Mouse (Mus musculus): ENCODE results near the gene Lce1e. TPM values are rescaled to one million over a fixed set of nuclear protein-coding genes. Genes with fewer than 3 reads are reported as not detected.

Gene Lce1e
- not detected in 2 replicates for polyA plus RNA-seq (2014; fragmentation: Nextera tagmentation; extraction: Ambion mirVana)

GRCm38 (mm10) chr3:92708974-92709373 is at the start of gene Lce1e:
Lce1e (minus strand) TSS chr3:92709074.
- H3K4me2 ChIP-seq, result no peak within 1 kb of the TSS
- DNase-seq (ENCODE audit: low spot score, missing footprints) (no peak), ATAC-seq (ENCODE audit: low FRiP score) (no peak)
- no peak within 1 kb of the TSS for H3K9ac ChIP-seq (ENCODE audit: low read length)
- H3K36me3 ChIP-seq (ENCODE audit: control insufficient read depth, insufficient read depth, low read length), result no peaks in the 10 kb centered on the region
- H3K27me3 ChIP-seq (ENCODE audit: control insufficient read depth, insufficient read depth, low read length), result no peaks in the 10 kb centered on the region
- WGBS, result 90% methylated on average over 2 of the region's 2 CpGs
- no peaks in the 10 kb centered on the region for H3K4me1 ChIP-seq (ENCODE audit: control insufficient read depth, insufficient read depth, low read length)
- H3K9me3 ChIP-seq (ENCODE audit: control insufficient read depth, low read length), result no peaks in the 10 kb centered on the region
- no peak within 1 kb of the TSS for H3K4me3 ChIP-seq (ENCODE audit: low read depth, low read length)
- H3K27ac ChIP-seq (ENCODE audit: low read depth, low read length), result no peak within 1 kb of the TSS

- Histone ChIP-seq H3K4me2 (no peak overlapping the region), H3K9me3 (ENCODE audit: control insufficient read depth, low read length) (no peaks in the 10 kb centered on the region)
Measured at GRCm38 (mm10) chr3:92753197-92753596, 44.3 kb upstream of the Lce1e start.

GRCm38 (mm10) chr3:92752238-92752637 is 43.4 kb upstream of the Lce1e start, which contains the start of gene Lce1g:
Lce1g (minus strand) TSS chr3:92752338.
- Histone ChIP-seq H3K4me1 (ENCODE audit: control insufficient read depth, insufficient read depth, low read length) (no peaks in the 10 kb centered on the region), H3K27ac (ENCODE audit: low read depth, low read length) (no peak within 1 kb of the TSS), H3K27me3 (ENCODE audit: control insufficient read depth, insufficient read depth, low read length) (no peaks in the 10 kb centered on the region), H3K4me3 (ENCODE audit: low read depth, low read length) (no peak within 1 kb of the TSS), H3K9ac (ENCODE audit: low read length) (no peak within 1 kb of the TSS), H3K4me2 (no peak within 1 kb of the TSS), H3K9me3 (ENCODE audit: control insufficient read depth, low read length) (no peaks in the 10 kb centered on the region), H3K36me3 (ENCODE audit: control insufficient read depth, insufficient read depth, low read length) (no peaks in the 10 kb centered on the region)
- no peak for ATAC-seq (ENCODE audit: low FRiP score)
- DNase-seq (ENCODE audit: low spot score, missing footprints), result no peak
- WGBS, result 90% methylated on average over 1 of the region's 1 CpGs

More at GRCm38 (mm10) chr3:92753197-92753596, 44.3 kb upstream of the Lce1e start:
- ATAC-seq (ENCODE audit: low FRiP score) (no peak), DNase-seq (ENCODE audit: low spot score, missing footprints) (no peak)
- Histone ChIP-seq H3K4me1 (ENCODE audit: control insufficient read depth, insufficient read depth, low read length) (no peaks in the 10 kb centered on the region), H3K9ac (ENCODE audit: low read length) (no peak overlapping the region), H3K27me3 (ENCODE audit: control insufficient read depth, insufficient read depth, low read length) (no peaks in the 10 kb centered on the region), H3K27ac (ENCODE audit: low read depth, low read length) (no peak overlapping the region), H3K36me3 (ENCODE audit: control insufficient read depth, insufficient read depth, low read length) (no peaks in the 10 kb centered on the region), H3K4me3 (ENCODE audit: low read depth, low read length) (no peak overlapping the region)
- 47% methylated on average over 3 of the region's 3 CpGs for WGBS

- 70% methylated on average over 1 of the region's 1 CpGs for WGBS
- no peaks in the 10 kb centered on the region for H3K36me3 ChIP-seq (ENCODE audit: control insufficient read depth, insufficient read depth, low read length)
- H3K27me3 ChIP-seq (ENCODE audit: control insufficient read depth, insufficient read depth, low read length), result no peaks in the 10 kb centered on the region
- DNase-seq (ENCODE audit: low spot score, missing footprints), result no peak
- no peaks in the 10 kb centered on the region for H3K4me1 ChIP-seq (ENCODE audit: control insufficient read depth, insufficient read depth, low read length)
- ATAC-seq (ENCODE audit: low FRiP score), result no peak
- H3K9ac ChIP-seq (ENCODE audit: low read length), result no peak within 1 kb of the TSS
- H3K4me3 ChIP-seq (ENCODE audit: low read depth, low read length), result no peak within 1 kb of the TSS
- no peak within 1 kb of the TSS for H3K4me2 ChIP-seq
- H3K9me3 ChIP-seq (ENCODE audit: control insufficient read depth, low read length), result no peaks in the 10 kb centered on the region
- H3K27ac ChIP-seq (ENCODE audit: low read depth, low read length), result no peak within 1 kb of the TSS
Measured at GRCm38 (mm10) chr3:92738996-92739395, 30.1 kb upstream of the Lce1e start, which contains the start of gene Gm38119. Gm38119 (minus strand) TSS chr3:92739096.

GRCm38 (mm10) chr3:92722631-92723030 is 13.8 kb upstream of the Lce1e start:
- no peaks in the 10 kb centered on the region for H3K27me3 ChIP-seq (ENCODE audit: control insufficient read depth, insufficient read depth, low read length)
- H3K27ac ChIP-seq (ENCODE audit: low read depth, low read length), result no peak overlapping the region
- no peaks in the 10 kb centered on the region for H3K9me3 ChIP-seq (ENCODE audit: control insufficient read depth, low read length)
- WGBS, result 88% methylated on average over 5 of the region's 5 CpGs
- no peaks in the 10 kb centered on the region for H3K36me3 ChIP-seq (ENCODE audit: control insufficient read depth, insufficient read depth, low read length)
- H3K9ac ChIP-seq (ENCODE audit: low read length), result no peak overlapping the region
- H3K4me2 ChIP-seq, result no peak overlapping the region
- ATAC-seq (ENCODE audit: low FRiP score), result no peak
- no peak for DNase-seq (ENCODE audit: low spot score, missing footprints)
- H3K4me1 ChIP-seq (ENCODE audit: control insufficient read depth, insufficient read depth, low read length), result no peaks in the 10 kb centered on the region
- H3K4me3 ChIP-seq (ENCODE audit: low read depth, low read length), result no peak overlapping the region

- no peak within 1 kb of the TSS for H3K4me2 ChIP-seq
- no peak within 1 kb of the TSS for H3K4me3 ChIP-seq (ENCODE audit: low read depth, low read length)
- H3K4me1 ChIP-seq (ENCODE audit: control insufficient read depth, insufficient read depth, low read length), result no peaks in the 10 kb centered on the region
- no peaks in the 10 kb centered on the region for H3K27me3 ChIP-seq (ENCODE audit: control insufficient read depth, insufficient read depth, low read length)
- 70% methylated on average over 3 of the region's 3 CpGs for WGBS
- DNase-seq (ENCODE audit: low spot score, missing footprints) (no peak), ATAC-seq (ENCODE audit: low FRiP score) (no peak)
- no peak within 1 kb of the TSS for H3K27ac ChIP-seq (ENCODE audit: low read depth, low read length)
- H3K36me3 ChIP-seq (ENCODE audit: control insufficient read depth, insufficient read depth, low read length), result no peaks in the 10 kb centered on the region
- H3K9me3 ChIP-seq (ENCODE audit: control insufficient read depth, low read length), result no peaks in the 10 kb centered on the region
- H3K9ac ChIP-seq (ENCODE audit: low read length), result no peak within 1 kb of the TSS
Measured at GRCm38 (mm10) chr3:92720250-92720649, 11.4 kb upstream of the Lce1e start, which contains the start of gene Lce1f. Lce1f (minus strand) TSS chr3:92720350.

GRCm38 (mm10) chr3:92715122-92715521 is 6.2 kb upstream of the Lce1e start:
- Histone ChIP-seq H3K27ac (ENCODE audit: low read depth, low read length) (no peak overlapping the region), H3K4me1 (ENCODE audit: control insufficient read depth, insufficient read depth, low read length) (no peaks in the 10 kb centered on the region), H3K9me3 (ENCODE audit: control insufficient read depth, low read length) (no peaks in the 10 kb centered on the region)

GRCm38 (mm10) chr3:92694613-92695012 is 14.3 kb downstream of the Lce1e start:
- DNase-seq (ENCODE audit: low spot score, missing footprints) (no peak), ATAC-seq (ENCODE audit: low FRiP score) (no peak)
- Histone ChIP-seq H3K9me3 (ENCODE audit: control insufficient read depth, low read length) (no peaks in the 10 kb centered on the region), H3K27ac (ENCODE audit: low read depth, low read length) (no peak overlapping the region), H3K4me3 (ENCODE audit: low read depth, low read length) (no peak overlapping the region), H3K27me3 (ENCODE audit: control insufficient read depth, insufficient read depth, low read length) (no peaks in the 10 kb centered on the region), H3K4me1 (ENCODE audit: control insufficient read depth, insufficient read depth, low read length) (no peaks in the 10 kb centered on the region), H3K9ac (ENCODE audit: low read length) (no peak overlapping the region), H3K4me2 (no peak overlapping the region), H3K36me3 (ENCODE audit: control insufficient read depth, insufficient read depth, low read length) (no peaks in the 10 kb centered on the region)
- WGBS, result 0% methylated on average over 1 of the region's 1 CpGs

More at GRCm38 (mm10) chr3:92715122-92715521, 6.2 kb upstream of the Lce1e start:
- ATAC-seq (ENCODE audit: low FRiP score) (no peak), DNase-seq (ENCODE audit: low spot score, missing footprints) (no peak)
- H3K9ac ChIP-seq (ENCODE audit: low read length), result no peak overlapping the region
- no peak overlapping the region for H3K4me2 ChIP-seq
- no peaks in the 10 kb centered on the region for H3K36me3 ChIP-seq (ENCODE audit: control insufficient read depth, insufficient read depth, low read length)
- no peaks in the 10 kb centered on the region for H3K27me3 ChIP-seq (ENCODE audit: control insufficient read depth, insufficient read depth, low read length)
- H3K4me3 ChIP-seq (ENCODE audit: low read depth, low read length), result no peak overlapping the region

- ATAC-seq (ENCODE audit: low FRiP score) (no peak), DNase-seq (ENCODE audit: low spot score, missing footprints) (no peak)
- H3K4me1 ChIP-seq (ENCODE audit: control insufficient read depth, insufficient read depth, low read length), result no peaks in the 10 kb centered on the region
- no peaks in the 10 kb centered on the region for H3K36me3 ChIP-seq (ENCODE audit: control insufficient read depth, insufficient read depth, low read length)
- no peaks in the 10 kb centered on the region for H3K27me3 ChIP-seq (ENCODE audit: control insufficient read depth, insufficient read depth, low read length)
- no peak overlapping the region for H3K4me3 ChIP-seq (ENCODE audit: low read depth, low read length)
- no peak overlapping the region for H3K4me2 ChIP-seq
- H3K9me3 ChIP-seq (ENCODE audit: control insufficient read depth, low read length), result no peaks in the 10 kb centered on the region
- no peak overlapping the region for H3K9ac ChIP-seq (ENCODE audit: low read length)
- H3K27ac ChIP-seq (ENCODE audit: low read depth, low read length), result no peak overlapping the region
Measured at GRCm38 (mm10) chr3:92691688-92692087, 17.2 kb downstream of the Lce1e start.
